Mouse (Mus musculus) adrenal gland, adult (tissue): ENCODE data around the gene Cdr2l.

Experiments
- DNase-seq, 2 experiments: peaks; one replicate each; pipeline ENCODE4 v3.0.0; 2022 to 2023; ENCODE audit warnings: low spot score in 1 of 2; ENCODE audit not compliant: inconsistent age in 2 of 2

The Cdr2l gene

GRCm38 (mm10) chr11:115403338-115404124 lies 21.8 kb downstream of the Cdr2l start, which contains the start of gene Mrpl58:
Mrpl58 (plus strand) TSS chr11:115403752.
- DNase-seq = peak; percentile 89 to 97

GRCm38 (mm10) chr11:115405723-115406122 lies 24.0 kb downstream of the Cdr2l start:
- DNase-seq = no peak

- no peak for DNase-seq
Observed at GRCm38 (mm10) chr11:115406858-115407401, 25.2 kb downstream of the Cdr2l start.

- no peak for DNase-seq
Observed at GRCm38 (mm10) chr11:115408266-115408920, 26.7 kb downstream of the Cdr2l start.

- DNase-seq = no peak
Observed at GRCm38 (mm10) chr11:115409556-115409955, 27.8 kb downstream of the Cdr2l start.

- DNase-seq = peak; percentile 97 to 98
Observed at GRCm38 (mm10) chr11:115419531-115420237, 38.0 kb downstream of the Cdr2l start, which contains the start of the genes Atp5h and Kctd2. Atp5h (minus strand) TSS chr11:115419962. Kctd2 (plus strand) TSS chr11:115420128.

GRCm38 (mm10) chr11:115420336-115421190 lies 38.8 kb downstream of the Cdr2l start:
- DNase-seq = peak; percentile 74 to 90

- DNase-seq = peak in 1 of 2 experiments; percentile 76
Observed at GRCm38 (mm10) chr11:115421328-115421727, 39.6 kb downstream of the Cdr2l start.

GRCm38 (mm10) chr11:115421972-115422371 lies 40.3 kb downstream of the Cdr2l start:
- DNase-seq = no peak

- DNase-seq = no peak
Observed at GRCm38 (mm10) chr11:115423091-115423490, 41.4 kb downstream of the Cdr2l start.

- DNase-seq = no peak
Observed at GRCm38 (mm10) chr11:115424666-115425065, 43.0 kb downstream of the Cdr2l start.

GRCm38 (mm10) chr11:115425671-115426070 lies 44.0 kb downstream of the Cdr2l start:
- no peak for DNase-seq

GRCm38 (mm10) chr11:115427482-115428331 lies 46.0 kb downstream of the Cdr2l start:
- DNase-seq = peak; percentile 75 to 92

GRCm38 (mm10) chr11:115429307-115429706 lies 47.6 kb downstream of the Cdr2l start:
- no peak for DNase-seq

GRCm38 (mm10) chr11:115430561-115430960 lies 48.8 kb downstream of the Cdr2l start:
- no peak for DNase-seq

- no peak for DNase-seq
Observed at GRCm38 (mm10) chr11:115432814-115433213, 51.1 kb downstream of the Cdr2l start.

GRCm38 (mm10) chr11:115433342-115433741 lies 51.6 kb downstream of the Cdr2l start:
- DNase-seq = no peak

GRCm38 (mm10) chr11:115435596-115436337 lies 54.1 kb downstream of the Cdr2l start:
- peak in 1 of 2 experiments; percentile 44 for DNase-seq
